Mouse (Mus musculus): ENCODE measurements around the gene Bcdin3d. TPM values are rescaled to one million over a fixed set of nuclear protein-coding genes. Genes with fewer than 3 reads are reported as not detected.

Gene Bcdin3d
- 5.2 and 6.7 TPM in 2 replicates for polyA plus RNA-seq (2012; ENCODE audit: insufficient read depth, insufficient read length, missing spikeins)

DNA sequence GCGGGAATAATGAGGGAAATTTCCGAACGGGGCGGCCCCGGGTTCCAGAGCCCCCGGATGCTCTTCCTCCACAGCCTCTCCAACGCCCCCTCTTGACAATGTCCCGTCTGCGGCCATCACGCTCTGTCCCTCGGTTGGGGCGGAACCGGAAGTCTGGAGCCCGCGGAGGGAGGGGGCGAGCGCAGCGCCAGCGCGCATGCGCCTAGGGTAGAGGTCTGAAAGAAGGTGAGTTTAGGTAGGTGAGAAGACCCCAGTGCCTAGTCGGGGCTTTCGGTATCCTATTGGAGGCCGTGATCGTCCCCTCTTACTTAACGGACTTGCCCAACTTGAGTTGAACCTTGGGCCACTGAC lies at the start of gene Bcdin3d:
Gene Bcdin3d (minus strand): TSS at position 155 of the 351 bp plus-strand sequence.
- TF ChIP-seq CTCF (IDR thresholded peaks at IDR 0.05; ENCODE audit: low read depth, low read length) (no peak), POLR2A (IDR thresholded peaks at IDR 0.05; ENCODE audit: borderline replicate concordance, low read depth, low read length) (no peak)
- H3K27ac ChIP-seq (ENCODE audit: insufficient read depth, low read depth, low read length) = peak within 1 kb of the TSS; percentile 49

DNA sequence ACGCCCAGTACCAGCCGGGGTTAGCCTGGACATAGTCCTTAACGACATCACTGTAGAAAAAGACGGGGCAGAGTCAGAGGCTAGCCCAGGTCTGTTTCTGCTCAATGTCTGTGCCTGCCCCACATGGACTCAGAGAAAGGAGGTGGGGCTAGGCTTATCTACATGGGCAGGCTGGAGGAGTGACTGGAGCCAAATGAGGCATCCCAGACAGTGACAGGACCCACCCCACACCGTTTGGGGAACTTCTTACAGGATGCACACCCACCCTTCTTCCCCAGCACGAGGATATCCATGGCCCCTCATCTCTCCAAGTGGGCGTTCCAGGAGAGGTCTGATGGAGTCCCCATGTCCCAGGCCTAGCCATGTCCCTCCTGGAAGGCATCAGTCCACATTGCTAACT lies 45.8 kb upstream of the Bcdin3d start:
- H3K4me3 ChIP-seq (ENCODE audit: insufficient read depth, low read length) = no peak overlapping the region
- no peaks in the 10 kb centered on the region for H3K4me1 ChIP-seq (ENCODE audit: control insufficient read depth, insufficient read depth, low read length)
- TF ChIP-seq POLR2A (IDR thresholded peaks at IDR 0.05; ENCODE audit: borderline replicate concordance, low read depth, low read length) (no peak), CTCF (IDR thresholded peaks at IDR 0.05; ENCODE audit: low read depth, low read length) (no peak)
- no peak overlapping the region for H3K27ac ChIP-seq (ENCODE audit: insufficient read depth, low read depth, low read length)

More for the DNA sequence above, at the start of gene Bcdin3d:
- peaks cover 6% of the 10 kb centered on the region for H3K4me1 ChIP-seq (ENCODE audit: control insufficient read depth, insufficient read depth, low read length)
- peak within 1 kb of the TSS; percentile 77 for H3K4me3 ChIP-seq (ENCODE audit: insufficient read depth, low read length)

DNA sequence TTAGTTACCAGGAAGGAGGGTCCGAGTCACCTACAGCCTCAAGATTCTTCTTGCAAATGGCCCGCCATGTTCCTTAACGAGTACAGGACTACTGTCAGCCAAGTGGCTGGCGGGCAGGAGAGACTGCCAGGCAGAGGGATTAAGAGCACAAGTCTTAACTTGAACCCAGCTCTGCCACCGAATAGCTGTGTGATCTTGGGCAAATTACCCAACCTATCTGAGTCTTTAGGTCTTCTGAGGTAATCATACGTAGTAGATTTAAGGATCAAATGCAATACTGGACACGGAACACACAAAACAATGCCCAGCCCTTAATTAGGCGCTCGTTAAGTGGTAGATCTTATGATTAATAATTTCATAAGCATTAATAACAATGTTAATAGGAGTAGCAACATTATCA lies 45.1 kb upstream of the Bcdin3d start:
- H3K4me1 ChIP-seq (ENCODE audit: control insufficient read depth, insufficient read depth, low read length) = no peaks in the 10 kb centered on the region
- TF ChIP-seq CTCF (IDR thresholded peaks at IDR 0.05; ENCODE audit: low read depth, low read length) = no peak
- no peak for TF ChIP-seq POLR2A (IDR thresholded peaks at IDR 0.05; ENCODE audit: borderline replicate concordance, low read depth, low read length)
- H3K27ac ChIP-seq (ENCODE audit: insufficient read depth, low read depth, low read length) = no peak overlapping the region
- no peak overlapping the region for H3K4me3 ChIP-seq (ENCODE audit: insufficient read depth, low read length)

DNA sequence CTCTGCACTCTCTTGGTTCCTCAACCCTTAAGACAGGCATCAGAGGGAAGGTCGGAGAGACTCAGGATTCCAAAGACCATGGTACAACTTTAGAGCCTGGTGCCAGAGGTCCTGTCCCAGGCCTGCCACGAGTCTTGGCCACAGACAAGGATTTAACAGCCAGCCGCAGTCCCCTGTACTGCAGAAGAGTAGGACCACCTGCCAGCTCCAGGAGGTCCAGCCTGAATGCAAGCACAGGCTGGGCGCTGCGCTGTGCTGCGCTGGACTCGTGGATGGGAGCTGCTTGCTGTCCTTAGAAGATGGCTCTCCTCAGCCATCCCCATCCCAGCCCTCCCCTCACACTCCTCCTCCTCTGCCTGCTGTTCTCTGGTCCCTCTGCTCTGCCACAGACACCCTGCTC lies 43.2 kb upstream of the Bcdin3d start:
- TF ChIP-seq POLR2A (IDR thresholded peaks at IDR 0.05; ENCODE audit: borderline replicate concordance, low read depth, low read length) = no peak
- no peak for TF ChIP-seq CTCF (IDR thresholded peaks at IDR 0.05; ENCODE audit: low read depth, low read length)
- Histone ChIP-seq H3K27ac (ENCODE audit: insufficient read depth, low read depth, low read length) (no peak overlapping the region), H3K4me3 (ENCODE audit: insufficient read depth, low read length) (no peak overlapping the region), H3K4me1 (ENCODE audit: control insufficient read depth, insufficient read depth, low read length) (no peaks in the 10 kb centered on the region)

DNA sequence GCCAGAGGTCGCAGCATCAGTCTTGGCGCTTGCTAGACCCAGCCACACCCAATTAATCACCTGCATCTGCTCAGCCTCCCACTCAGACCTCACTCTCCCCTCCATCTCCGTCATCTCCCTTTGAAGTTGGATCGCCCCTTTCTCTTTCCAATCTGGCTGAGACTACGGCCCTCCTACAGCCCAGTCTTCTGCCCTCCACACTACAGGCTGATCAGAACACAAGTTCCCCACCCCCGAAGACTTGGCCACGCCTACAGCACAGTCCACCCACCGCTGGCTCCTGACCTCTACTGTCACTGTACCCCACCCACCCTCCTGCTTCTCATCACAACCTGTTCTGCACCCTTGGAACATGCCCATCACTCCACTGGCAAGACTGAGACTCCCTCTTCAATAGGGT lies 42.2 kb upstream of the Bcdin3d start:
- Histone ChIP-seq H3K4me1 (ENCODE audit: control insufficient read depth, insufficient read depth, low read length) (no peaks in the 10 kb centered on the region), H3K27ac (ENCODE audit: insufficient read depth, low read depth, low read length) (no peak overlapping the region), H3K4me3 (ENCODE audit: insufficient read depth, low read length) (no peak overlapping the region)
- no peak for TF ChIP-seq CTCF (IDR thresholded peaks at IDR 0.05; ENCODE audit: low read depth, low read length)
- TF ChIP-seq POLR2A (IDR thresholded peaks at IDR 0.05; ENCODE audit: borderline replicate concordance, low read depth, low read length) = no peak

DNA sequence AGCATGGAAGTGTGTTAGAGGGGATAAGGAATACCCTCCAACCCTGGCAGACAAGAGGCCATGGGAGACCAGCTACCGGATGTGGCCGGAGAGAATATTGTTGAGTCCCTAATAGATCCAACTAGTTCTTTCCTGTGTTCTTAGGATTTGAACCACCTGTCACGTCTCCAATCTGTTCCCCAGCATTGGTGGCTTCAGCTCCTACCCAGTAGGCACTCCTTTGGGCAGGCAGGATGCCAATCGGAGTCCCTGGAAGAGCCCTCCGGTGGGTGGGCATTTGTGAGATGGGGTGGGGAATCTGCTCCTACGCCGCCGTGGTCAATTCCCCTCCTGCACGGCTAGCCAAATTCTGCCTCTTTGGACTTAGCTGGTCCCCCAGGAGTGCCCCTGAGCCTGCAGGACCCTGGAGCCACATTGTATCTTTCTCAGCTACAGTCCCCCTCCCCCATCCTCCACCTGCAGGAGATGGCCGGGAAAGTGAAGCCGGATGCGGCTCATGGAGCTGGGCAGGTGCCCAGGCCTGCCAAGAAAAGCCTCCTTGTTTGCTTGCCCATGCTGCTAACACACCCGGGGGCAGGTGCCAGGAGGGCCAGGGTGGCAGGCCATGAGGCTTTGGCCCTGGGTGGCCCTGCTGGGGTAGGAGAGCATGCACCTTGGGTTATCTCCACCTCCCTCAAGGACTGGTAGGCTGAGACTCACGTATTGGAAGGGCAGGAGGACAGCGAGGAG lies 37.4 kb upstream of the Bcdin3d start:
- no peak overlapping the region for H3K4me3 ChIP-seq (ENCODE audit: insufficient read depth, low read length)
- no peak for TF ChIP-seq POLR2A (IDR thresholded peaks at IDR 0.05; ENCODE audit: borderline replicate concordance, low read depth, low read length)
- TF ChIP-seq CTCF (IDR thresholded peaks at IDR 0.05; ENCODE audit: low read depth, low read length) = no peak
- H3K27ac ChIP-seq (ENCODE audit: insufficient read depth, low read depth, low read length) = no peak overlapping the region
- no peaks in the 10 kb centered on the region for H3K4me1 ChIP-seq (ENCODE audit: control insufficient read depth, insufficient read depth, low read length)

DNA sequence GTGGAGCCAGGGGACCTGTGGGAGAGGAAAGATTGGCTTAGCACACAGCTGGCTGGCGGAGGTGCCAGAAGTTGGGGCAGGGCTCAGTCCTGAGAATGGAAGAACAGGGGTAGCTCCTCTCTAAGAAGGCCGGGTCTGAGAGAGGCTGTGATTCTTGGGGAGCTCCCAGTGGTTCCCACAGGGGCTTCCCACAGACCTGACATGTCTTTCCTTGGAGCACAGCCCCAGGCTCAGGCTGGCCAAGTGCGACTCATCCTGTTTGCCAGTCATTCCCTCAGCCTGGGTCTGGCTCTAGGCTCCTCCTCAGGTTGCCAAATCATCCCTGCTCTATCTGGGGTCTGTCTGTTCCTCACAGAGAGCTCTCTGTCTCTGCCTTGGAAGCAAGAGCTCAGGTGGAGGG lies 36.1 kb upstream of the Bcdin3d start:
- no peaks in the 10 kb centered on the region for H3K4me1 ChIP-seq (ENCODE audit: control insufficient read depth, insufficient read depth, low read length)
- H3K27ac ChIP-seq (ENCODE audit: insufficient read depth, low read depth, low read length) = no peak overlapping the region
- no peak for TF ChIP-seq CTCF (IDR thresholded peaks at IDR 0.05; ENCODE audit: low read depth, low read length)
- TF ChIP-seq POLR2A (IDR thresholded peaks at IDR 0.05; ENCODE audit: borderline replicate concordance, low read depth, low read length) = no peak
- no peak overlapping the region for H3K4me3 ChIP-seq (ENCODE audit: insufficient read depth, low read length)

DNA sequence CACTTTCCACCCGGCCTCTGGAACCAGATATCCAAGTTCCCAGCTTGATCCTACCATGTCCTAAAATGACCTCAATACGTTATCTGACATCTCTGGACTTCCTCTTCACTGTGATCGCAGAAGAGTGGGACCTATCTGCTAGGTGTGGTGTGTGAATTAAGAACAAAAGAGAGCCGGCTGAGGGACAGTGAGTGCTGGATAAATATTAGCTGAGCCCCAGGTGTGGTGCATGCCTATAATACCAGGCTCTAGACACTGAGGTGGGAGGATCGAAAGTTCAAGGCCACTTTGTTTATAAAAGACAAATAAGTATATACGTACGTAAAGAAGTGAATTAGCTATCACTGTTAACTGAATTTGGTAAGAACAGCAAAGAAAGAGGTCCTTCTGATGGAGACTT lies 35.3 kb upstream of the Bcdin3d start:
- no peak overlapping the region for H3K4me3 ChIP-seq (ENCODE audit: insufficient read depth, low read length)
- TF ChIP-seq CTCF (IDR thresholded peaks at IDR 0.05; ENCODE audit: low read depth, low read length) (no peak), POLR2A (IDR thresholded peaks at IDR 0.05; ENCODE audit: borderline replicate concordance, low read depth, low read length) (no peak)
- no peak overlapping the region for H3K27ac ChIP-seq (ENCODE audit: insufficient read depth, low read depth, low read length)
- peaks cover 4% of the 10 kb centered on the region for H3K4me1 ChIP-seq (ENCODE audit: control insufficient read depth, insufficient read depth, low read length)

DNA sequence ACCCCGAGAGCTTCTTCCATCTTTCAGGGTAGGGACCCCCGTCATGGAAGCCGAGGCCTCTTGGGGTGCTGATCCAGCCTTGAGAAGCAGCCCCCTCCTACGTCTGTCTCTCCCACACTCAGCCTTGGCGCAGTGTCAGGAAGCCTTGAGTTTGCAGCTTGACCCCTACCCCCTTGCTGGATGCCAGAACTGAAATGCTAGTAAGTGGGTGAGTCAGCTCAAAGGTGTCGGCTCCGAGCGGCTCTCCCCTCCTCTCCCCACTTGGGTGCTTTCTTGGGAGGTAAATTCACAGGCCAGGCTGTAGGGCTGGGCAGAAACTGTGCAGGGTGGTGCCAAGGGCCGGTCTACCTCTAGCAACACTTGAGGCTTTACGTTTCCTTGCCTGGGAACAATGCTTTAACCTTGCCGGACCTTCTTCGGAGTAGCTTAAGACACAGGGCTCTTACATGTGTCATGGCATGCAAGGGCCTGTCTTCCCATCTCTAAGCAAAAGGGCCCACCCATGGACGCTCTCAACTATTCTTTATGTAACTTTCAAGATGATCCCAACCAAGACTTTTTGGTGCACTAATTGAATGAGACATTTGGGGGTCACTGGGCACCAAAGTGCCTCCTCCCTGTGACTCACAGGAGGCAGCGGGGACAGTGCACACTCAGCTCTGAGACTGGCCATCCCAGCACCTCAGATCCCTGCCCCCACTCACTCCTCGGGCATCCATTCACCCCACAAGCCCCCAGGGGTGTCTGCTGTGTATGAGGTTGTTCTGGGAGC lies 31.0 kb upstream of the Bcdin3d start:
- Histone ChIP-seq H3K4me3 (ENCODE audit: insufficient read depth, low read length) (no peak overlapping the region), H3K4me1 (ENCODE audit: control insufficient read depth, insufficient read depth, low read length) (peaks cover 6% of the 10 kb centered on the region), H3K27ac (ENCODE audit: insufficient read depth, low read depth, low read length) (no peak overlapping the region)
- TF ChIP-seq CTCF (IDR thresholded peaks at IDR 0.05; ENCODE audit: low read depth, low read length) (no peak), POLR2A (IDR thresholded peaks at IDR 0.05; ENCODE audit: borderline replicate concordance, low read depth, low read length) (no peak)

DNA sequence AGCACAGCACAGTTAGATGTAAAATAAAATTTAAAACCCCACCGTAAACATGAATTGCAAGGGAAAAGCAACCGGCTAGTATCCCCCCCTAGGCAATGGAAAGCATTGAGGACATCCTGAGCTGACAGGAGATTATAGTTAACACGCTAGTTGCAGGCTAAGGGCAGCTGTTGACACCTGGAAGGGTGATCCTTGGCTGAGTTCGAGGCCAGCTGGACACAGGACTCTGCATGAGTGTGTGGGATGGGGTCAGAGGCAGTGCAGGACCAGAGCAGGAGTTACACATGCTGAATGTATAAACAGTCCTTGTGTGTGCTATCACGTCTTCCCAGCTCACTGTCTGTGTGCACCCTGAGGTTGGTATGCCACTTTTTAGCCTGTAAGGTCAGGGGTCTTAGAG lies 28.7 kb upstream of the Bcdin3d start:
- TF ChIP-seq POLR2A (IDR thresholded peaks at IDR 0.05; ENCODE audit: borderline replicate concordance, low read depth, low read length) = no peak
- TF ChIP-seq CTCF (IDR thresholded peaks at IDR 0.05; ENCODE audit: low read depth, low read length) = no peak
- no peak overlapping the region for H3K4me3 ChIP-seq (ENCODE audit: insufficient read depth, low read length)
- H3K4me1 ChIP-seq (ENCODE audit: control insufficient read depth, insufficient read depth, low read length) = peaks cover 11% of the 10 kb centered on the region
- H3K27ac ChIP-seq (ENCODE audit: insufficient read depth, low read depth, low read length) = no peak overlapping the region
